Mouse (Mus musculus) naive thymus-derived CD4-positive, alpha-beta T cell, adult 2 months (primary cell): Measurements from ENCODE around the gene Gm6899.

Source experiments
- DNase-seq: peaks from one replicate; pipeline ENCODE4 v3.0.0-alpha.2; 2011; ENCODE audit warnings: low read depth

The Gm6899 gene

DNA sequence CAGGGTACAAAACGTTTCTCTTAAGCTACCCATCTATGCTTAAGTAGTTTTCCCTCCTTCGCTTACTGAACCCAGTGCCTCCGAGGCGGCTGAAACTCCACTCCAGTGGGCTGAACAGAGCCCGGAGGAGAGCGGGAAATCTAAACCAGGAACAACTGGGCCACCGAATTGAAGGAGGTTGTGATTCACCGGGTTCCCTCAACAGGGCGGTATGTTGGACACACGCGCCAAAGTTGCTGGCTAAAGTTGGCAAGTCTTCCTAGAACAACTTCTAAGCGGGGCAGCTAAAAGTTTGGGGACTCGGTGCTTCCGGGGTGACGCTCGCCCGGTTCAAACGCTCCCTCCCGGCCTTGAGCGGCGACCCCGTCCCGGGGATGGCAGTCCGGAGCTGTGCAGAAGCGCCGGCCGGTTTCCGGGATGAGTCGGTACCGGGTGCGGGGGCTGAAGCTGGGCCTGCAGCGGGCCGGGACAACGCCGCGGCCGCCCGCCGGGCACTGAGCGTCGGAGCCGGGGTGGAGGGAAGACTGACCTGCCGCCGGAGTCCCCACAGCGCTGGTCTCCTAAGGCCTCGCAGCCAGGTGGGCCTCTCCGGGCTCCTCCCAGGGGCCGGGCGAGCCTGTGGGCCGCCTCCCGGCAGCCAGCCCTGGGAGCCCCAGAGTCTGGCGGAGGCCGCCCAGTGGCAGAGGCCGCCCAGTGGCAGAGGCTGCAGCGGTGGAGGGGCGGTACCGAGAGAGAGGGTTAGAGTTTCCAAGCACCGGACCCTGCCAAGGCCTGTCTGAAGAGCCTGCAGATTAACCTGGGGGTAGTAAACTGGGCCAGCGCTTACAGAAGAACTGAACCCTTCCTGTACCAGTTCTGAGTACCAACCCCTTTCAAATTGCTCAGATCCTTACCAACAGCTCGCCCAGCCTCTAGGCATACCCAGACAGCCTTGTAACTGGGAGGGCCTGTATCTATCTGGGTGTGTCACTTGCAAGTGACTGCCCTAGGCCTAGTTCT, at the start of gene Gm6899, which contains the start of gene Vrk2:
Gene Gm6899 (plus strand): TSS at position 181 of the 999 bp plus-strand sequence.
Gene Vrk2 (minus strand): TSS at position 939 of the 999 bp plus-strand sequence.
- DNase-seq, result peak; percentile 80

DNA sequence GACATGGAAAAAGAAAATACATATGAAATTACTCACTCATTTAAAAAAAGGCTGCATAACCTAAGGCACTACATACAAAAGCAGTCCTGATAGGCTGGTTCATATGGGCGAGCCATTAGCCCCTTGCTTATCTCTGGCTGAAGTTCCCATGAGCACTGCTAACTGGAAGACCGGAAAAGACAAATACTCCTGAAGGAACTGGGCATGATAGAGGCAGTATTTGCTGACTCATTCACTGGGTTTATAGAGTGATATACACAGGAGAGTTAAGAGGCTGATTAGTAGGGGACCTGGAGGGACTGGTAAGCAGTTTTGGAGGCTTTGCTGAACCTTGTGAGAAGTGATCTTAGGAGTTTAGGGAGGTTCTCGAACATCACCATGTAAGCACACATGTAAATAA, 41.5 kb upstream of the Gm6899 start:
- DNase-seq, result no peak

DNA sequence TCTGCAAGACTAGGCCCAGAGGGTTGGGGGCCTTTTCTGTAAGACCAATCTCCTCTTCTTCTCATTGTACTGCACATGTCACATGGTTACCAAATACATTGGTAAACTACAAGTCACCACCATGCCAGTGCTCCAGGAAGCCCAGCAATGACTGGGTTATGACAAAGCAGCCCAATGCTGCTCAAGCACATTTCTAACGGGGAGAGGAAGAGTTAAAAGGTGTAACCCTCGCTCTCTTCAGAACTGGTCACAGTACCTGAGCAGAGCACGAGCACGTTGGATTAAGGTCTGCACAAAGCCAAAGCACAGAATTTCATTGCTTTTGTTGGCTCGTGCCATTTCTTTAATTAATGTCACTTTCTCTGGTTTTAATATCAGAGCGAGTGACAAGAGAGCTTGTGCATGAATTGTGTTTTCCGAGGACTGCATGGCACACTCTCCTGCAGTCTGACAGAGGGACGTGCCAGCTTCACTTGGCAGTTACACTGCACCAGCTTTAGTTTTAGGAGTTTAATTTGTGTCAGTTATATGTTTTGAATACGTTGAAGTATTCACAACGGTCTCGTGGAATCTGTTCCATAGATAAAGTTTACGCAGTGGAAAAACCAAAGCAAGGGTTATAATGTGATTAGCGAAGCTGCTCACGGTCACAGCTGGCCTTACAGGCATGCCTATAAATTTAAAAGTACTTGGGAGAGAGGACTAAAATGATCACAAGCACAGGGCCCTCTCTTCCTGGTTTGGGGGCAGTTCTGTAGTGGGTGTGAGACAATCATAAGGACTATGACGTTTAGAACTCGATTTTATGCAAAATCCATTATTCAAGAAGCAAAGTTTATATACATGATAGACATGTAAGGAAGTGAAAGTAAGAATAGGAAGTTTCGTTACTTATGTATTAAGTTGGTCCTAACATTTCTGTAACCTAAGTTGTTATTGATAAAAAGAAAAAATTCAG, 7.4 kb upstream of the Gm6899 start:
- DNase-seq, result no peak

DNA sequence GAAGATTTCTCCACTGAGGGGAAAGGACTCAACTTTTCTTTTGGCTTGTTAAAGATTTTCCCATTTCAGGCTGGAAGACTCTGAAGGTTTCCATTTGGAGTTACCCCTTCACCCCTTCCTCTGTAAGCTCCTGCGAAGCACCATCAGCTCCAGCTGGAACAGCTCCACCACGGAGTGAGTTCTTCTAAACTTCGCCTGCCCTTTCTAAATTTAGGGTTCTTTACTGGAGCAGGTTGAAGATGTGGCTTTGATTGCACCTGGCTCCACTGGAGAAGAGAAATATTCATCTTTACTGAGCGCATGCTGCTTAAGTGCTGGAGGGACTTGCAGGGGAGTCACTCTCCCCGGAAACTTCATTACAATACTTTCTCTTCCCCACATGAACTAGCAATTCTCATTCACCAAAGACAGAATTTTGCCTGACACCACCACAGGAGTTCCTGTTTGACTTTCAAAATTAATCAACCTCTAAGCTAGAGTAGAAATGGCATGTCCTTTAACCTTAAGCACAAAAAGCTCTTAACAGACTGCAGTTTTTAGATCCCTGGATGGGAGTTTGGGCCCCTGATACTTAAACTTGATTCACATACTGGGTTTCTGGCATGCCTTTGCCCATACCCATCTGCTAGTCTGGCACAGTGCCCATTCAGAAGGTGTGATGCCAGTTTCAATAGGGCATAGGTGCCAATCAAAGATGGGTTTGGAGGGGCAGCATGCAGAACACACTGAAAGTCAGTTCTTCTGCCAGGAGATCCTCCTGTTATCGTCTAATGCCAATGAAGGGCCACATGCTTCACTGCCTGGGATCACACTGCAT, 6.5 kb upstream of the Gm6899 start:
- DNase-seq, result no peak

DNA sequence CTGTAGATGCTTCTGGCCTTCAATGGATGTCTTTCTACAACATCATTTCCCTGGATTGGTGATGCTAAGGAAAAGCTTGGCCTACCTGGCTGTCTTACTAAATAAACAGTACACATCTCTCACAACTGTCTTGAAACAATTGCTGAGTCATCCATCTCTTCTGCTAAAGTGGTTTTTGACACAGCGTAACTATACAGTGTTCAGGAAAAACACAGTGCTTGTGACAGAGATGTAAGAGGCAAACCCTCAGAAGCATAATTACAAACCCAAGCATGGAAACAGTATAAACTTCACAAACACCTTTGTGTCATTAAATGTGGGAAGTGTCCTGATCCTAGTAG, 5.9 kb upstream of the Gm6899 start:
- no peak for DNase-seq

DNA sequence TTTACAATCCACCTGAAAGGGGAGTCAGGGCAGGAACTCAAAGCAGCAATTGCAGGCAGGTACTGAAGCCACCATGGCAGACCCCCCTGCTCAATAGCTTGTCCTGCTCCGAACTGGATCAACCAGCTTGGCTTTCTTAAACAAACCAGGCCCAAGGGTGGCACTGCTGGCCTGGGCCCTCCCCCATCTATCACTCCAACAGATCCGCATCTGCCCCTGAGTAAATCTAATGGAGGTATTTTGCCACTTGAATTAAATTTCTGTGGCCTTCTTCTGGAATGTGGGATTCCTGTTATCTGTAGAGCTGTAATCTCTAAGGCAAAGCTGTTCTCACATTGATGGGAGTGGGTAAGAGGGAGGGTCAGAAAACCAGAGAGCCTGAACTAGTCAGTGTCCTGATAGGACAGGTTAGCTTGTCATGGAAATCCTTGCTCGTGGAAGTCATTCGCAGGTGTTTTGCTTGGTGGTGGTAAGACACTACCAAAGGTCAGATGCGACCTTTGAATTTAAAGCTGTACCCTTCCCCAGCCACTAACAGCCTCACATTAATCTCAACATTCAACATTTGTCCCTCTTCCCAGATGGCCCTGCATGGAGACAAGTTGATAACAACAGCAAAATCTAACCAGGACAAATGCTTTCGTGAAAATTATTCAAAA, 517 bp upstream of the Gm6899 start:
- no peak for DNase-seq

DNA sequence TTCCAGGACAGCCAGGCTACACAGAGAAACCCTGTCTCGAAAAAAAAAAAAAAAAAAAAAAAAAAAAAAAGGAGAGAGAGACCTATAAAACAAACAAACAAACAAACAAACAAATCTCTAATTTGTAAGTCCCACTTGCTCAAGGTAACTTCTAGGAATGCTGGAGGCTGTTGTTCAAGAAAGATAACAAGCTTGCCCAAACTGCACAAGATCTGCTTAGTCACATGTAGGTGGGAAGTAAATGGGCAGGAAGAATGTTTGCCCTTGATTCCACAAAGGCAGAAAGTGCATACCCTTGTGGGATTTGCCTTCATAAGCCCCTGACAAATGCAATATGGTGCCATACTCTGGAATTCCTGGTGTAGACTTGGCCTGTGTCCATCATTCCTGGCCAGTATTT, 1.4 kb downstream of the Gm6899 start:
- peak; percentile 11 for DNase-seq

DNA sequence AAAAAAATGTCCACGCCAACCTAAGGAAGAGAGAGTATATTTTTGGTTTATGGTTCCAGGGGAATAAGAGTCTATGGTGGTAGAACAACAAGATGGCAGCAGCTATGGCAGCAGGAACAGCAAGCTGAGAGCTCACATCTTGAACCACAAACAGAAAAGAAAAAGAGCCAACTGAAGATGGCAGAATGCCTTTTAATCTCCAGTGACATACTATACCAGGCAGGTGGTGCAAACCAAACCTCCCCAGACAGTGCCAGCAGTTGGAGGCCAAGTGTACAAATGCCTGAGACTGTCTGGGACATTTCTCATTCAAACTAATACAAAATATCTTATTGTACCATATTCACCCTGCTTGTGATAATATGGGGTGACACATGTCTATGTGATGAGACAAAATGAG, 3.1 kb downstream of the Gm6899 start:
- DNase-seq, result no peak

DNA sequence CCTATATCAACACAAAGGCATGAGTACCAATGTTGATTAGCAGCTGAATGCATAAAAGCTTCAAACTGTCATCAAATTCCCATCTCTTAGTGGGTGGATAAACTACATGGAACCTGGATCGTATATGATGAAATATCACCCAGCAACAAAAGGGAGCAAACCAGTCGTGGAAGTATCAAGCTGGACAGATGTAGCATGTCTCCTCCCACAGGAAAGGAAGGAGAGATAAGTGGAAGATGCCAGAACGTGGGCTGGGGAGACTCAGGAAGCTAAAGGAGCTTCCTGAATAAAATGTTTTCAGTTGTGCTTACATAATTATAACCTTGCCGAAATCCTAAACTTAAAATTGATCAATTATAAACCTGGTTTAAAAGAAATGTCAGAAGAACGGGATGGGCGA, 4.1 kb downstream of the Gm6899 start:
- no peak for DNase-seq

DNA sequence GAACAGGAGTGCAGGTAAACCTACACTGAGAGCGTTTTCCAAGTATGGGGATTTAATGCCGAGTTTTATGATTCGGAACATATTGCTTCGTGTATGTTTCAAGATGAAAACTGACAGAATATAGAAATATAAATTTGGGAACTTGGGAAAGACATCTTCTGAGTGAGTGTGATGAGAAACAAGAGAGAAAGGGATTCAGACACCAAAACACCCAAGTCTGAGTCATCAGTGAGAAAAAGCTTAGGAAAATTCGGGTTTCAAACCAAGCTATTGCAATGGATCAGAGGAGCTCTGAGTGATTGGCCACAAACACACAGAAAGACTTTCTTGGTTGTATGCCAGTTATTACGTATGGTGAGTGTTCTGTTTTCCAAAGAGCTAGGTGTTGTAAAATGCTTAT, 4.7 kb downstream of the Gm6899 start:
- DNase-seq, result no peak

DNA sequence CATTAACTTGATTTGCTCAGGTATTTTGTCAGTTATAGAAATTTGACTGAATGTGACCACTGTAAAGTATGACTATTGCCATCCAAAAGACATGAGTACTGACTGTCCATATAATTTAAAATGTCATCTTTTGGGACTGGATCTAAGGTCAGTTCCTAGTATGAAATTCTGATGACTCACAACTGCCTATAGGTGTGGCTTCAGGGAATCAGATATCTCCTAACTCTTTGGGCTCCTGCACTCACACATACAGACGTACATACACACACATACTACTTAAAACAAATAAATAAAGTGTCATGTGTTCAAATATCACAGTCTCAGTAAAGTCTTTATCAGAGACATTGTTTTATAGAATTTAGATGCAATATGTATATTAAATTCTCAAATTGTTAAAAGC, 5.8 kb downstream of the Gm6899 start:
- no peak for DNase-seq

DNA sequence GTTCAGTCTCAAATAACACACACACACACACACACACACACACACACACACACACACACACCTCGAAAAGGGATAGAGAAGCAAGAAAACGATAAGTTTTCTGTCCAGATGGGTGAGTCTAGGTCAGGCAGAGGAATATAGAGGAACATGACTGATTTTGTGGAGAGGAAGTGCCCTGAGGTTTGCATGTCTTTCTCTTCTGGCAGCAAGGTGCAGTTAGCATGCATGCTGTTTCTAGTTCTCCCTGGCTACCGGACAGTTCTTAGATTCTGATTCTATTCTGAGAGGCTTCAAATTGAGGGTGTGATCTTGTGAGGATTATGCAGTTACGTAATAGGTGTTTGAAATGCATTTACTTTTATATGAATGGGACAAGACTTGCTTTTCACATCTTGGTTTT, 7.7 kb downstream of the Gm6899 start:
- no peak for DNase-seq

DNA sequence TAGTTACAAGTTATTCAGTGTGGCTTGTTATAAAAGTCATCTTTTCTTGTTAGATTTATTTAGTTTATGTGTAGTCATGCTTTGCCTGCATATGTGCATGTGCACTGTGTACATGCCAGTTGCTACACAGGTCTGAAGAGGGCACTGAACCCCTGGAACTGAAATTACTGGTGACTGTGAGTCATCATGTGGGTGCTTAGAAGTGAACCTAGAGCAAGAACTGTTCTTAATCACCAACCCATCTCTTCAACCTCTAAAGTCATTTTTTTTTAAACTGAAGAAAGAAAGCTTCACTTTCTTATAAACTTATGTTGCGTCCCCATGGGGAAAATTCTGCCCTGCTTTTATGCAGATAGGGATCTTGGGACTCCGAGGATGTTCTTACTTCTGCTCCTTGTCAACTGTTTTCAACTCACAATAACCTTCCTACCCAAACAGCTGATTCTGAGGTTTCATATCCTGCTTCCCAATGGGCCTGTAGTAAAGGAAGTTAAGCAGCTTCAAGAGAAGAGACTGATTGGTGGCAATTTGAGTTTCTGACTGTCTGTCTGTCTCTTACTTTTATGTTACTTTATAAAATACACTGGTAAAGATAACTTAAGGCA, 8.6 kb downstream of the Gm6899 start:
- no peak for DNase-seq

DNA sequence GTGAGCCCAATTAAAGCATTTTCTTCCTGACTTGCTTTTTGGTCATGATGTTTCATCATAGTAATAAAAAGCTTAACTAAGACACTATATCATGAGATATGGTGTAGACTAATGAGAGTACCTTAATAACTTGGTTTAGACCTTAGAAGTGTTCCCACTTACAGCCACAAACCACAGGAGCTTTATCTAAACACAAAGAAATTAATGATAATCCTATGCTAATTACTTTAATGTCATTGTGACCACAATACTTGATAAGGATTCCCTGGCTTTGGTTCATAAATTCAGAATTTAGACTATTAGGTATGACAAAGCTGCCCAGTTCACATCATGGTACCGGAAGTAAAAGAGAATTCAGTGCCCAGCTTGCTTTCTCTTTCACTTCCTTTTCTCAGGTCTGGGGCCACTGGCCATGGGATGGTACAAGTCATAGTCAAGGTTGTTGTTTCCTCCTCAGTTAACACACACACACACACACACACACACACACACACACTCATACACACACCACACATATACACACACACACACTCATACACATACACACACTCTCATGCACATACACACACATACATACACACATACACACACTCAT, 11.1 kb downstream of the Gm6899 start:
- no peak for DNase-seq

DNA sequence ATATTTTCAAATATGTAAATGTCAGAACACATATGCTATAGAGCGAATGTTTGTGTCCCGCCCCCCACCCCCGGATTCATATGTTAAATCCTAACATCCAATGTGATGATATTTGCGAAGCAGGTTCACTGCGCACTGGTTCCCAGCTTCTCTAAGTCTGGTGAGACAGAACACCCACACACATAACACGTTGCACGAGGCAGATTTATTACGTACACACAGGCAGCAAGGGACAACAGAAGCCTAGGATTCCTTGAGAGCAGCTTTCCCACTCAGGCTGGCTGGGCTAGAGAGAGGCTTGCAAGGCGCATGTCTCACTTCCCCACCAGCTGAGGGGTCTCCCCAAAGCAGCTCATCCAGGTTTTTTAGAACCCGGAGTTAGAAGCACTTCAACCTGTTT, 15.8 kb downstream of the Gm6899 start:
- DNase-seq, result no peak

DNA sequence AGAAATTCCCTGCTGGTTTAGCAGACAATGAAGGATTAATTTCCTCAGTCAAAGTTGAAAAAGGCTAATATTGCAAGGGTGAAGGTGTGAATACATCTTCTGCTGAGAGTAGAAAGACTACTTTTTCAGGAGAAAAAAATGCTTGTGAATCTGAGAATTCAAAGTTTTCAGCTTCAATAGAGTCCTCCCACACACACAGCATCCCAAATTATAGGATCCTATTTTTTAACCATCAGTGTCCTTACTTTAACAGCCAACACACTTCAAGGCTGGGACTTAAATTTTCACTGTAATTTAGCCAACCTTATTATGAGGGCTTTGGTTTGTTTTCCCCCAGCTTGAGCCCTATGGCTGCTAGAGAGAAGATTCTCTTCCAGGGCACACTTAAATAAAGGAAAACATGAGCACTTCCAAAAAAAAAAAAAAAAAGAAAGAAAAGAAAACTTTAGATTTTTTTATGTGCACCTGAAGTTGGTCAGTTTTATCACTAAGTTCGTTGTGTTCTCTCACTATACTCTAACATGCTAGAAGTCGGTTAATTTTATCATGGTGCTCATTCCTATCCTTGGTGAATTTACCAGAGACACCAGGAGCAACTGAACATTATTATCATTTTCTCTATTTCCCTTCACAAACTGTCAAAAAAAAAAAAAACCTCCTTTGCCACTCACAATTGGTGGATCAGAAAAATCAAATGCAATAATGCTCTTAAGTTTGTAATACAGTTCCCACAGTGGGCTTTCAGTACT, 25.6 kb downstream of the Gm6899 start:
- DNase-seq, result no peak

DNA sequence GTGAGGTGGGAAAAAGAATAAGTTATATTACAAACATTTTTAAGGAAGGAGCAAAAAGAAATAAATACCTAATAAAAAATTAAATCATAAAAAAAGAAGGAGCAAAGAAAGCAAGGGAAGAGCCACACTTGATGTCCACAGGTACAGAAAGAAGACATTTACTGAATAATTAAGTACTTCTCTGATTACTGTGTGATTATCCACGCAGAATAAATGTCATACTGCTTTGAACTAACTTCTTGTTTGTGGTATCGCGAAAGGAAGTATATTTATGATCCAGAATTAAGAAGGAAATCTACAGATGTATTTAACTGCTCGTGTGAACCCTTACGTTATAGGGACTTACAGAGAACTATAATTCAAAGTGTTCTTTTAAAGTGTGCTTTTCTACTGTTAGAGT, 29.7 kb downstream of the Gm6899 start:
- no peak for DNase-seq

DNA sequence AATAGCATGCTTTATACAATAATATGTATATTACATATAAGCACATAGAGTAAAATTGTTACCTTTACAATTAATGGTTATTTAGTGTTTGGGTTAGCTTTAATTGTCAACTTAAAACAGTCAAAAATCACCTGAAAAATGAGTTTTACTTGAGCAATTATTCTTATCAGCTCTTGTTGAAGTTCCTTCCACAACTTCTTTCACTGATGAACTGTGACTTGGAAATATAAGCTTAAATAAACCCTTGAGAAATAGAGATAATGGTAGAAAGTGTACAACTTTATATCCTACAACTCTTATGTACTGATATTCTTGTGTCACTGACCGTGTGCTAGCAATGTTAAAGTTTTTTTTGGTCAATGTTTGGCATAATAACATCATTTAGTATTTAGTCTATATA, 43.2 kb downstream of the Gm6899 start:
- DNase-seq, result no peak

DNA sequence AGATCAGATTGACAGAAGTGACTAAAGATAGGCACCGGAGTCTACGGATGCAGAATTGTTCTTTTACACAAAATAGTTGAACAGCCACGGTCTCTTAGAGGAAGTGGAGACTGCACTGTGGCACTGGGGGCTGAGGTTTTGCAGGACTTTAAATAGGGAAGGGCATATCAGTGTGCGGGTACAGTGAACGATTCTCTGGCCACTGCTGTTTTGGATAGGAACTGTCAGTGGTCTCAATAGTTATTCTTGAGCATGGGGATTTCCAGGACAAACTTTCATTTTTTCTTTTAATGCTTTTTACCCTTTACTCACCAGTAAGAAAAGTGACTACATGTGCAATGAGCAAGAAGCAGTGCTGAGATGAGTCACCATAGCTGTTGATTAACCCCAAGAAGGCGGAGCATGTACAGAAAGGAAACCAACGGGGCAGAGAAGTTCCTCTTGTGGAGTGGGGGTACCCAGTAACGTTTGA, 47.3 kb downstream of the Gm6899 start:
- peak; percentile 41 for DNase-seq

DNA sequence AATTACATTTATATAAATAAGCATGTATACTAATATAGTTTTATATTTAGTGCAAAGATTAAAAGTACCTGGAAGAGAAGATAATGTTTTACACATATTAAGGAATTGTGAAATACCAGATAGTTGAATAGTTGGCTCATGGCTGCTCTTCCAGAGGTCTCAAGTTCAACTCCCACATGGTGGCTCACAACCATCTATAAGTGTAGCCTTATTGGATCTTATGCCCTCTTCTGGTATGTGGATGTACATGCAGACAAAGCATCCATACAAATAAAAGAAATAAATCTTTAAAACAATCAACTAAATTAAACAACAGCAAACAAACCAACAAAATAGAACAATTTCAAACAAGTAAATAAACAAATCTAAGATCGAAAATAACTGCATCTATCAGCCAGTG, 49.1 kb downstream of the Gm6899 start:
- no peak for DNase-seq
